Mouse (Mus musculus): ENCODE measurements around the gene Lpcat4. TPM values are rescaled to one million over a fixed set of nuclear protein-coding genes. Genes with fewer than 3 reads are reported as not detected.
A peak's percentile ranks its signal among the peaks of the same experiment; 100 is the strongest.

The Lpcat4 gene
- polyA plus RNA-seq (2012; ENCODE audit: insufficient read depth, low replicate concordance): 23.4 and 31.6 TPM in 2 replicates

DNA sequence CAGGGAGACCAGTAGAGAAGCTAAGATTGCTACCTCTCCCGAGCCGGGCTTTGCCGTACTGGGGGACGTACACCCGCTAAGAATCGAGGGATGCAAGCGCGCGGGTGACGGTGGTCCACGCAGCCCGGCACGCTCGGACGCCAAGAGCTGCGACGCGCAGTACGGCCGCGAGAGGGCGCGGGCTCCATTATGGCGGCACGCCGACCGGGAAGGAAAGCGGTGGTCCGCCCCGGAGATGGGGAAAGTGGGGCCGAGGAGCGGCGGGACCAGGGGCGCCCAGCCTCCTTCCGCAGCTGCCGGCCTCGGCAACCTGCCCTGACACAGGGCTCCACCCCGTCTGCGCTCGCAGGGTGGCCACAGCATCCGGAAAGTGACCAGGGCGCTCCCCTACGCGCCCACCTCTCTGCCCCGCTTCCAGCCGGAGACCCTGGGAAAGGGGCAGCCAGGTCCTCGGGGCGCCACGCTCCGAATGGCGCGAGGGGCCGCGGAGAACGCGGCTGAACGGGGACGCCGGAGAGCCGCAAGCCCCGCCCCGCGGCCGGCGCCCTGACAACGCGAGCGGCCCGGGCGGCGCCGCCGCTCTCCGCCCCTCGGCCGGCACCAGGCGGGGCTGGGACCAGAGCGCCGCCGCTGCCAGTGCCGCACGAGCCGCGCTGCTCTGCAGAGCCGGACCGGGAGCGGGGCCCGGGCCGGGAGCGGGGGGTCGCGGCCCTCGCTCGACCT is at the start of gene Lpcat4:
TSS of gene Lpcat4 (plus strand) at position 257 of the 723 bp plus-strand sequence.
- H3K36me3 ChIP-seq (replicated peaks; ENCODE audit: low read length): peaks cover 3% of the 10 kb centered on the region
- peaks cover 35% of the 10 kb centered on the region for H3K4me1 ChIP-seq
- no peaks in the 10 kb centered on the region for H3K9me3 ChIP-seq
- H3K27me3 ChIP-seq (replicated peaks): peaks cover 26% of the 10 kb centered on the region
- no peak for TF ChIP-seq GATA1 (IDR thresholded peaks at IDR 0.05; ENCODE audit: borderline replicate concordance, low read length)
- peak within 1 kb of the TSS; percentile 98 for H3K4me3 ChIP-seq (replicated peaks)

DNA sequence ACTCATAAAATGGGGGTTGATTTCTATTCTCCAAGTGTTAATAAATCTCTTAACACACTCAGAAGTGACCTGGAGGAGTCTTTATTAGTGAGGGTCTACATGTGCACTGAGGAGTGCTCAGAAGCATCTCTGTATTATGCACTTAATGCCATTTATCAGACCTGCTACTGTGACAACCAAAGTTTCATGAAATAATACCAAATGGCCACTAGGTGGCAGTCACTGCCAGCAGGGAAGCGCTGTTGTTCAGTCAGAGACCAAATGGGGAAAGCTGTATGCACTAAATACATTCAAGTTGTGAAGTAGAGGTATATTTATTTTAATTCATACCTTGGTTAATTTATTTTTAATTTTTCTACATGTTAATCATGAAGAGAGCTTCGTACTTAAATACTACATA is 42.4 kb upstream of the Lpcat4 start:
- Histone ChIP-seq H3K27me3 (replicated peaks) (no peaks in the 10 kb centered on the region), H3K4me1 (no peaks in the 10 kb centered on the region), H3K36me3 (replicated peaks; ENCODE audit: low read length) (no peaks in the 10 kb centered on the region), H3K9me3 (no peaks in the 10 kb centered on the region), H3K4me3 (replicated peaks) (no peak overlapping the region)
- TF ChIP-seq GATA1 (IDR thresholded peaks at IDR 0.05; ENCODE audit: borderline replicate concordance, low read length): no peak
- no peak for TF ChIP-seq FLI1 (IDR thresholded peaks at IDR 0.05; ENCODE audit: low read length)

DNA sequence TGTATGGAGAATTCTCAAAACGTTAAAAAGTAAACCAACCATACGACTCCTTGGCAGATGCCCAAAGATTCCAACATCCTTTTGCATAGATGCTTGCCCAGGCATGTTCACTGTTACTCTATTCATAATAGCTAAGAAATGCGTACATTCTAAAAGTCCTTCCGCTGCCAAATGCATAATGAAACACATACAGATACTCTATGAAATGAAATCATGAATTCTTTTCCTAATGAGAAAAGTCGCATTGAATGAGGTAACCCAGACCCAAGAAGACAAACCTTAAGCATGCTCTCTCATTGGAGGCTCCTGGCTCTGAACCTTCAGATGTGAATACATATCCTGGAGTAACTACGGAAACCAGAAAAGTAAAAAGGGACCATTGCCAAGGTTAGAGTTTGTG is 36.2 kb upstream of the Lpcat4 start:
- Histone ChIP-seq H3K4me1 (no peaks in the 10 kb centered on the region), H3K9me3 (peaks cover 7% of the 10 kb centered on the region), H3K36me3 (replicated peaks; ENCODE audit: low read length) (no peaks in the 10 kb centered on the region), H3K4me3 (replicated peaks) (no peak overlapping the region), H3K27me3 (replicated peaks) (no peaks in the 10 kb centered on the region)
- no peak for TF ChIP-seq FLI1 (IDR thresholded peaks at IDR 0.05; ENCODE audit: low read length)
- TF ChIP-seq GATA1 (IDR thresholded peaks at IDR 0.05; ENCODE audit: borderline replicate concordance, low read length): no peak

DNA sequence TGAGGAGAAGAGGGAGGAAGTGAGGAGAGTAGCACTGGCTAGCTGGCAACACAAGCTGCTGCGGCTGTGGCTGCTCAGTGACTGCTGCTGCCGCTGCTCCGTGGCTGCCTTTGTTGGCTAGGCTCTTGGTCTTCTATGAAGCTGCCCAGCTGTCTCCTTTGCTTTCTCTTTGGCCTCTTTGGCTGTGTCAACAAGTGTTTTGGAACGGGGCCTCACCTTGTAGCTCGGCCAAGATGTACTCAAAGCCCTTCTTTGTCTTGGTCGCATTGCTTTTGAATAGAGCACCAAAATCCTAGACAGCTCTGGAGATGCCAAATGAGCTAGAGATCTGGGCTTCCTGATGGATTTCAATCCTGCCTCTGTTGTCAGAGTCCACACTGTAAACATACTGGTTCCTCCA is 29.1 kb upstream of the Lpcat4 start:
- H3K9me3 ChIP-seq: peaks cover 16% of the 10 kb centered on the region

DNA sequence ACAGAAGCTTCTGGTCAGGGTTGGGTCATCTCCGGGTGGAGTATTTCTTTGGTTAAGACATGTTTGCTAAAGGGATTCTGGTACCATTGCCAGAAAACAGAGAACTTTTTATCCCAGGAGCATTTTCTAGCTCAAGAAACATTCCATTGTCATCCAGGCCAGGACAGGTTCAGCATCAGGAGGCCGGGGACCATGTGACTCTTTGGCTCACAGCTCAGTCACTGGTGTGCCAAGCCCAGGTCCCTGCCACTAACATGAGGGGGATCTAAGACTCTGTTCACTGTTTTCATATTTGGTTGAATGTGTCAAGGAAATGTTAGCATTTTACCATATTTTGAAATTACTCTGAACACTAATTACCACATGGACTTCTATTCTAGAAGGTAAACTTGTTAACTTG is 28.6 kb upstream of the Lpcat4 start:
- Histone ChIP-seq H3K9me3 (peaks cover 16% of the 10 kb centered on the region), H3K36me3 (replicated peaks; ENCODE audit: low read length) (no peaks in the 10 kb centered on the region), H3K4me1 (no peaks in the 10 kb centered on the region), H3K27me3 (replicated peaks) (no peaks in the 10 kb centered on the region), H3K4me3 (replicated peaks) (no peak overlapping the region)
- TF ChIP-seq FLI1 (IDR thresholded peaks at IDR 0.05; ENCODE audit: low read length) (no peak), GATA1 (IDR thresholded peaks at IDR 0.05; ENCODE audit: borderline replicate concordance, low read length) (no peak)

More for the DNA sequence above, 29.1 kb upstream of the Lpcat4 start:
- Histone ChIP-seq H3K4me1 (no peaks in the 10 kb centered on the region), H3K36me3 (replicated peaks; ENCODE audit: low read length) (no peaks in the 10 kb centered on the region), H3K27me3 (replicated peaks) (no peaks in the 10 kb centered on the region), H3K4me3 (replicated peaks) (peak overlapping the region; percentile 69)
- no peak for TF ChIP-seq FLI1 (IDR thresholded peaks at IDR 0.05; ENCODE audit: low read length)
- TF ChIP-seq GATA1 (IDR thresholded peaks at IDR 0.05; ENCODE audit: borderline replicate concordance, low read length): no peak

DNA sequence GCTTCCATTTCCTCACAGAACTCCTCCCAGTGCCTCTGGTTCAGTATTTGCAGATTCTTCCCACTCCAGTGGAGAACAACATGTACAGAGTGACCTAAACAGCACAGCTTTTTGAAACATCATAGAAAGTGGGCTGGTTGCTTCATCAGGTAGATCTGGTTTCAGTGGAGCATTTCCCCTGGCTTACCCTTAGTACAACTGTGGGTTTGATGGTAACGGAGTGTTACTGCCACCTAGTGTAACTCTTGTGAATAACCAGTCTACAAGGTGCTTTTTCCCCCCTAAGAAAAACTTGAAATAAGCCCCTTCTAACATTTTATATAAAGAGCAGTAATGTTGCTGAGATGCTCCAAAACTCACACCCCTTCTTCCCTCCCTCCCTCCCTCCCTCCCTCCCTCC is 23.3 kb upstream of the Lpcat4 start:
- H3K27me3 ChIP-seq (replicated peaks): no peaks in the 10 kb centered on the region
- no peaks in the 10 kb centered on the region for H3K36me3 ChIP-seq (replicated peaks; ENCODE audit: low read length)

DNA sequence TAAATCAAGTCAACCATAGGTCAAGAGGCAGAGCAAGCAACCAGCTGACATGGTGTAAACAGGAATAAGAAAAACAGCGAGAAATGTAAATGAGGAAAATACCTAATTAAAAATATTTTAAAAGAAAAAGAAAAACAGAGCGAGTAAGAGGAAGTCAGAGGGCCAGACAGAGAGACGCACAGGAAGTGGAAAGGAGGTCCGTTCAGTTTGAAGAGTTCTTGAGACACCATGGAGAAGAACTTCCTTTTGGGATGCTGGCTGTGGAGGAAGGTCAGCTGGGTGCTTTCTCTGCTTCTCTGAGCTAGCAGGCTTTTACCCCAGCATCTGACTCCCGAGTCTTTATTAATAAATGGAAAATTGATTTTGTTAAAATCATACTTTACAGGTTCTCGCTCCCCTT is 21.7 kb upstream of the Lpcat4 start:
- Histone ChIP-seq H3K36me3 (replicated peaks; ENCODE audit: low read length) (no peaks in the 10 kb centered on the region), H3K9me3 (no peaks in the 10 kb centered on the region), H3K4me3 (replicated peaks) (no peak overlapping the region), H3K27me3 (replicated peaks) (no peaks in the 10 kb centered on the region), H3K4me1 (peaks cover 10% of the 10 kb centered on the region)
- TF ChIP-seq FLI1 (IDR thresholded peaks at IDR 0.05; ENCODE audit: low read length) (no peak), GATA1 (IDR thresholded peaks at IDR 0.05; ENCODE audit: borderline replicate concordance, low read length) (no peak)

More for the DNA sequence above, 23.3 kb upstream of the Lpcat4 start:
- TF ChIP-seq FLI1 (IDR thresholded peaks at IDR 0.05; ENCODE audit: low read length) (no peak), GATA1 (IDR thresholded peaks at IDR 0.05; ENCODE audit: borderline replicate concordance, low read length) (no peak)
- H3K9me3 ChIP-seq: no peaks in the 10 kb centered on the region
- no peak overlapping the region for H3K4me3 ChIP-seq (replicated peaks)
- peaks cover 10% of the 10 kb centered on the region for H3K4me1 ChIP-seq

DNA sequence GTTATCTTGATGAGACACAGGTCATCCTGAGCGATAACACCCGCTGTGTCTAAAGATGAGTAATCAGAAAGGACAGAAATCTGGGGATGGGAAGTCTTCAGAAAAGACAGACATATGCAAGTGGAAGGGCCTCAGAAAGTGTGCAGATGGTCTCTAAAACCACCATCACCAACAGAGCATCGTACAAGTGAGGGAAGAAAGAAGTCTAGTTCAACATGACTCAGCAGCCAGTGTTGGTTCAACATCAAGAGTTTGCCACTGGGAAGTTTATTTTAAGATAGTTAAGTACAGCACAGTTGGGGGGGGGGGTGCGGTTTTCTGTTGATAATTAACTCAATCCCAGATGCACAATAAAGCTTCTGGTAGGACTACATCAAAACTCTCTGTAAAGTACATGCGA is 18.4 kb upstream of the Lpcat4 start:
- no peak overlapping the region for H3K4me3 ChIP-seq (replicated peaks)
- no peaks in the 10 kb centered on the region for H3K9me3 ChIP-seq
- TF ChIP-seq GATA1 (IDR thresholded peaks at IDR 0.05; ENCODE audit: borderline replicate concordance, low read length): no peak
- TF ChIP-seq FLI1 (IDR thresholded peaks at IDR 0.05; ENCODE audit: low read length): no peak
- H3K27me3 ChIP-seq (replicated peaks): no peaks in the 10 kb centered on the region
- H3K4me1 ChIP-seq: peaks cover 10% of the 10 kb centered on the region
- H3K36me3 ChIP-seq (replicated peaks; ENCODE audit: low read length): no peaks in the 10 kb centered on the region

DNA sequence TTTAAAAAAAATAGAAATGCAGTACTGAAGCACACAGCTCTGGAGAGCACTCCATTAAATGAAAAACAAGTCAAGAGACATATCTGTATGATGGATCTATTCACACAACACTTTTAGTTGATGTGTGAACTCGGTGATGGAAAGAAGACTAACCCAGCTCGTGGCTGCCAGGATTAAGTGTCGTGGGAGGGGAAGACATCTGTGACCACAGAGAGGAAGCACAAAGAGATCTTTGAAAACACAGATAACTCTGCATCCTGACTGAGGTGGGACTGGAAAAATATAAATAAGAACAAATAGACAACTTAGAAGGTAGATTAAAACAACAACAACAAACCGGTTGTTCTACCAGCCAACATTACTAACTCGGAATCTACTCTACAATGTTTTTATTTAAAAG is 16.7 kb upstream of the Lpcat4 start:
- H3K4me3 ChIP-seq (replicated peaks): no peak overlapping the region
- H3K27me3 ChIP-seq (replicated peaks): no peaks in the 10 kb centered on the region
- H3K9me3 ChIP-seq: no peaks in the 10 kb centered on the region
- H3K36me3 ChIP-seq (replicated peaks; ENCODE audit: low read length): no peaks in the 10 kb centered on the region
- peaks cover 6% of the 10 kb centered on the region for H3K4me1 ChIP-seq
- TF ChIP-seq FLI1 (IDR thresholded peaks at IDR 0.05; ENCODE audit: low read length): no peak
- TF ChIP-seq GATA1 (IDR thresholded peaks at IDR 0.05; ENCODE audit: borderline replicate concordance, low read length): no peak

DNA sequence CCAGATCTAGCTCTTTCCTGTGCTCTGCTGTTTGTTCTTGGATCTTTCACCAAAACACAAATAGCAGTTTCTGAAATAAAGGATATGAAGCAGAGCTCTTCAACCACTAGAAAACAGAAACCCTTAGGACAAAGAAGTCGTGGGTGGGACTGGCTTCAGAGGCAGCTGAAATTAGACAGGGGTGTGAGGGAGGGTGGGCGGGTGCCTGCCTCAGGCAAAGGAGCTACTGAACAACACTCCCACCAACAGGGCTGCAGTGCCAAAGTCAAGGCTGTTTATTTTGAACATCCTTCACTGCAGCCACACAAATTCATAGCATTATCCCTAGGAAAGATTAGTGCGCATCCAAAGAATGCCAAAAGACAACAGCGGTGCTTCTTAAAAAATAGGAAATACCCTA is 14.9 kb upstream of the Lpcat4 start:
- no peaks in the 10 kb centered on the region for H3K9me3 ChIP-seq
- TF ChIP-seq GATA1 (IDR thresholded peaks at IDR 0.05; ENCODE audit: borderline replicate concordance, low read length): no peak
- TF ChIP-seq FLI1 (IDR thresholded peaks at IDR 0.05; ENCODE audit: low read length): no peak
- H3K4me3 ChIP-seq (replicated peaks): no peak overlapping the region
- H3K27me3 ChIP-seq (replicated peaks): peaks cover 2% of the 10 kb centered on the region
- no peaks in the 10 kb centered on the region for H3K36me3 ChIP-seq (replicated peaks; ENCODE audit: low read length)
- H3K4me1 ChIP-seq: peaks cover 8% of the 10 kb centered on the region
